Mouse (Mus musculus): ENCODE data around the gene Ccnl2.

The Ccnl2 gene

DNA sequence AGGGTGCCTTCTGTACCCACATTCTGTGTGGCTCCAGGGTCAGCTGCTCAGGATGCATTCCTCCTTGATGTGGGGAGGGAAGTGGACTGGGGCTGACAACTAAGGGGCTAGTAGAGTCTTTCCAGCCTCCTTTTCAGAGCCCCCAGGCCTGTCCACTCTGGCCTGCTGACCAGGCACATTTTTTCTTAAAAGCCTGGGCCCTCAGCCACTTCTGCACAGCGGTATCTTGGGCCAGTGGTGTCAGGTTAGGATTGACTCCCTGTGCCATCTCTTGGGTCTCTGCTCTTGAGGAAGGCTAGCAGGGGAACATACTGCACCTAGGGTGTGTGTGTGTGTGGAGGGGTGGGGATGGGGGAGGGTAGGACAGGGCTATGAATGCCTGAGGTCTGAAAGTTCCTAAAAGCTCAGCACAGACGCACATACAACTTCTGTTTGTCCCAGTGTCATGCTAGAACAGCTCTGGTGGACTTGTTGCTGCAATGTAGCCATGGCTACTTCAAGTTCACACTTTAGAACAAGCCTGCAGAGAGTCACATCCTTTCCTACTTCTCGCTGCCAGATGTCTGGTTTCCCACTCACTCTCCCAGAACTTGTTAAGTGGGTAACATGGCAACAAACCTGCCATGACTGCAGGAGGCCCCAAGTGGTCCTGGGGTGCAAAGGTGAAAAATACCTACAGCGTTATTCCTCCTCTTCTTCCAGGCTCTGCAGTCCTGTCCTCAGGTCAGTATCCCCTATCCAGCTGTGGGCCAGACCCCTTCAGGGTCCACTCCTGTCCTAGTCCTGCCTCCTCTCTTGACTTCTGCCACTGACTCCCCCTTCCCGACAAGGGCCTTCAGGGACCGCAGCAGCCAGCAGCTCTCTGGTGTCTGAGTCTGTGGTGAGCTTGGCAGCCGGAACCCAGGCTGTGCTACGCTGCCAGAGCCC lies 28.1 kb downstream of the Ccnl2 start:
- DNase-seq, result no peak

DNA sequence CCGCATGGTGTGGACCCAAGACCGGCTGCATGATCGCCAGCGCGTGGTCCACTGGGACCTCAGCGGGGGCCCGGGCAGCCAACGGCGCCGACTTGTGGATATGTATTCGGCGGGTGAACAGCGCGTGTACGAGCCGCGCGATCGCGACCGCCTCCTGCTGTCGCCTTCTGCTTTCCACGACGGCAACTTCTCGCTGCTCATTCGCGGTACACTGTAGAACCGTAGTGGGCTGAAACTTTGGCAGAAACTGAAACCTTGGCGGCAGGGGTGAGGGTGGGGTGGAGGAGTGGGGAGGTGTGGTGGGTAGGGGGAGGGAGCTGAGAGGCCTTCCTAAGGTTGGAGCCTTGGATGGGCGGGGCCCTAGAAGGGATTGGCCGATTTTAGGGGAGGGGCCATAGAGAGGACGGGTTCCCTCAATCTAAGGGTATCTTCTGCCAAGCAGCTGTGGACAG lies 28.7 kb downstream of the Ccnl2 start:
- DNase-seq, result no peak

DNA sequence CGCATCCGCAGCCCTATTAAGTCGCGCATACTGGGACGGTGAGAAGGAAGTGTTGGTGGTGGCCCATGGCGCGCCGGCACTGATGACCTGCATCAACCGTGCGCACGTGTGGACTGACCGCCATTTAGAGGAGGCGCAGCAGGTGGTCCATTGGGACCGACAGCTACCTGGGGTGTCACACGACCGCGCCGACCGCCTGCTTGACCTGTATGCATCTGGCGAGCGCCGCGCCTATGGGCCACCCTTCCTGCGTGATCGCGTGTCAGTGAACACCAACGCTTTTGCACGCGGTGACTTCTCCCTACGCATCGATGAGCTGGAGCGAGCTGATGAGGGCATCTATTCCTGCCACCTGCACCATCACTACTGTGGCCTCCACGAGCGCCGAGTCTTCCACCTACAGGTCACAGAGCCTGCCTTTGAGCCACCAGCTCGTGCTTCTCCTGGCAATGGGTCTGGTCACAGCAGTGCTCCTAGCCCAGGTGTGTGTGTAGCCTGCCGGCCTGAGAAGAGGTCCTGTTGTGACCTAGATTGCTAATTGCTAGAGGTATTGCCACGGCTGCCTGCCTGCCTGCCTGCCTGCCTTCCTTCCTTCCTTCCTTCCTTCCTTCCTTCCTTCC lies 29.5 kb downstream of the Ccnl2 start:
- DNase-seq, result no peak

GRCm38 (mm10) chr4:155843231-155843630 lies 30.9 kb downstream of the Ccnl2 start:
- DNase-seq, result no peak

- DNase-seq, result peak; percentile 94
Measured at GRCm38 (mm10) chr4:155846871-155847578, 34.7 kb downstream of the Ccnl2 start, which contains the start of gene Dvl1. Gene Dvl1 (plus strand): TSS chr4:155847402.

DNA sequence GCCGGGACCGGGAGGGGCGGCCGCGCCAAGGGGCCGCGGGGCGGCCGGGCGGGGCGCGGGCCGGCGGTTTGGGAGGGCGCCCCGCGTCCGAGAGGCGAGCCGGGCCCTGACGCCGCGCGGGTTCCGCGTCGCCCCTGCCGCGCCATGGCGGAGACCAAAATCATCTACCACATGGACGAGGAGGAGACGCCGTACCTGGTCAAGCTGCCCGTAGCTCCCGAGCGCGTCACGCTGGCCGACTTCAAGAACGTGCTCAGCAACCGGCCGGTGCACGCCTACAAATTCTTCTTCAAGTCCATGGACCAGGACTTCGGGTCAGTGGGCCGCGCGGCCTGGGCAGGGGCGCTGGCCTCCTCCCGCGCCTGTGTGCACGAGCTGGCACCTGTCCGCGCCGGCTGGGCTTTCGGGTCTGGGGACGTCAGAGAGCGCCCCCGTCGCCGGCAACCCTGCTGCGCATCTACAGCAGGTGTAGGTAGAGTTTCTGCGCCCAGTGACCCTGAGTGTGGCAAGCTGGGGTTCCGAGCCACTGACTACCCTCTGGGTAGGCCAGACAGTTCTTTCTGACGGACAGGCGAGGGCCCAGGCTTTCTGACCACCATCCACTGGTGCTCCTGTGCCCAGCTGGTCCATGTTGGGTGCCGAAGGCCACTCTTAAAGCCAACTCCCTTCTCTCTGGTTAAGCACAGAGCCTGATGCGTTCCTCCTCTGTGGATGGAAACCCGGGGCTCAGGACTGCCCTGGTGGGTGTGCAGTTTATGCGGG lies 35.5 kb downstream of the Ccnl2 start:
- DNase-seq, result no peak

DNA sequence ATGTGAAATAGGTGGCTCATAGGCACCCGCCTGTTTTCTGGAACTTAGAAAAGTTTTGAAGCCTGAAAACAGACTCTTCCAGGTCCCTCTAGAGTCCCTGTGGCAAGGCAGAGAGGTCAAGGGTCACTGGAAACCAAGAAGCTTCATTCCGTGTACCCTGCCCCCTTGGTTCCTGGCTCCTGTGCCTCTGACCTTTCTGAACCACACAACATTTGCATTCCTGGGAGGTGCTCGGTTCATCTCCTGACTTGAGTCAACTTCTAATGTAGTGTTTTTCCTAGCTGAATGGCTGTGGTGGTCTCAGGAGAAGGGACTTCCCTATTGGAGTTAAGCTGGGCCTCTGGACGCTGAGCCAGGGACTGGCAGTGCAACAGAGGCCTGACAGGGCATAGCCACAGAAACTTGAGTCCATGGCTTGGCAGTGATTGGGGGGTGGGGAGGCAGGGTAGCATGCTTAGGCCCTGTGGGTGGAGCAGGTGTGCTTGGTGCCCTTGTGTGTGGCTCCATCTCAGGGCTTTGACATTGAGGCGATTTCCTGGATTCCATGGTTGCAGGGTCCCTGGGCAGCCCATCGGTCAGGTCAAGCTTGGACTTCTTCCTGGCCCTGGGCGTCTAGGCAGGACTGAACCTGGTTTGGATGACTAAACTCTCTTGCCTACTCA lies 36.3 kb downstream of the Ccnl2 start:
- no peak for DNase-seq

DNA sequence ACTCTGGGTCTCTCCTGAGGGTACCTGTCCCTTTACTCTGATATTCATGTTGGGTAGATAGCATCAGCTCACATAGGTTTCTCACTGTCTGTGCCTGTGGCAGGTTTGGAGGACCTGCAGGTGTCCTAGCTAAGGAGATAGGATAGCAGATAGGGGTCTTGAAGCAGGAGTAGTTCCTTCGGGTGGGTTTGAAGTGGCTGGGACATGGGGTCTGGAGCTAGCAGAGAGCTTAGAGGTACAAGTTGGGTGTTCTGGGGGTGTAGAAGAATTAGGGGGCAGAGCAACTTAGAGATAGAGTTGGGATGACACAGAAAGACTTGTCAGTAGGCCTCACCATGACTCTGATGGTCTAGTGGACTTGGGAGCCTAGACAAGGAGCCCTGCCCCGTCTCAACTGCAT lies 37.1 kb downstream of the Ccnl2 start:
- DNase-seq, result no peak

- no peak for DNase-seq
Measured at GRCm38 (mm10) chr4:155849792-155850451, 37.6 kb downstream of the Ccnl2 start.

- no peak for DNase-seq
Measured at GRCm38 (mm10) chr4:155851368-155851767, 39.1 kb downstream of the Ccnl2 start.

GRCm38 (mm10) chr4:155851951-155852411 lies 39.7 kb downstream of the Ccnl2 start:
- DNase-seq, result no peak

- no peak for DNase-seq
Measured at GRCm38 (mm10) chr4:155853421-155853820, 41.1 kb downstream of the Ccnl2 start.

- no peak for DNase-seq
Measured at GRCm38 (mm10) chr4:155854991-155855390, 42.7 kb downstream of the Ccnl2 start.

- no peak for DNase-seq
Measured at GRCm38 (mm10) chr4:155856071-155856470, 43.8 kb downstream of the Ccnl2 start.

GRCm38 (mm10) chr4:155856881-155857280 lies 44.6 kb downstream of the Ccnl2 start:
- DNase-seq, result no peak

GRCm38 (mm10) chr4:155859318-155859717 lies 47.0 kb downstream of the Ccnl2 start:
- no peak for DNase-seq

GRCm38 (mm10) chr4:155861787-155862186 lies 49.5 kb downstream of the Ccnl2 start:
- no peak for DNase-seq

GRCm38 (mm10) chr4:155863001-155863400 lies 50.7 kb downstream of the Ccnl2 start, which contains the start of gene Tas1r3:
Gene Tas1r3 (minus strand): TSS chr4:155863362.
- DNase-seq, result no peak

GRCm38 (mm10) chr4:155868614-155869298 lies 56.5 kb downstream of the Ccnl2 start:
- DNase-seq, result no peak

DNA sequence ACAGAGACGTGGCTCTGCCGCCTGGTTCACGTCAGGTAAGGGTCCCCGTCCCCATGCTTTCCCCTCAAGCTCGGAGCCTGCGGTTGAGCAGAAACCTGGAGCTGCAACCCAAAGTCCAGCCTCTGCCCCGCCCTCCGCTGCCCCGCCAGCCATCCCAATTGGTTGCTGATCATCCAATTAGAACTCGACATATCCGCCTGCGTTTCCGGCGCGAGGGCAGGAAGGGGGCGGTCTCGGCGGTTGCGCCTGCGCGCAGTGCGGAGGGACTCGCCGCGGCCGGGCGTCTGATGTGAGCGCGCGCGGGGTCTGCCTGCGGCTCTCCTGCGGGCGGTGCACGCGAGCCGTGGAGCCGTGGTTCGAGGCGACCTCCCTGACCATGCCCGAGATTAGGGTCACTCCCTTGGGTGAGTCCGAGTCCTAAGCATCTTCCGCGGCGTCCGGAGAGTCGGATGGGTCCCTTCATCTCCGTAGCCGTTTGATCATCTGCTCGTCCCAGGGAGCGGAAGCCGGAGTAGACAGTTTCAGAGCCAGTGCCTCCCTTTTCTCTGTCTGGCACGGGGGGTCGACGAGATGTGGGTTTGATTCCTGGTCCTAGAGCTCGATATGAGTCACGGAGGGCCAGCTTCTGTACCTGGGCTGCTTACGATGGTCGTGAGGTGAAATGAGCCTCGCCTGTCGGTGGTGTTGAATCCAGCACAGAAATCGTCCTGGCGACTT lies 57.2 kb downstream of the Ccnl2 start, which contains the start of the genes Cptp and Ints11:
Gene Cptp, minus strand, starts transcription at position 124 of the 717 bp plus-strand sequence.
Gene Ints11, plus strand, starts transcription at position 230 of the 717 bp plus-strand sequence.
- peak; percentile 97 for DNase-seq

Measured in right cerebral cortex, adult 18-20 months (tissue).